Mouse (Mus musculus) liver, embryonic 14.5 days (tissue): ENCODE measurements around the gene Hist1h2br.

Experiments used
- CTCF ChIP-seq: IDR thresholded peaks from 2 replicates; pipeline ENCODE4 v1.5.1; 2016; ENCODE audit warnings: antibody characterized with exemption, low read depth, control low read depth
- EP300 ChIP-seq: IDR thresholded peaks from 2 replicates; pipeline ENCODE4 v1.6.1; 2016; ENCODE audit warnings: antibody characterized with exemption, low read depth

- TF ChIP-seq CTCF, result no peak
- TF ChIP-seq EP300, result no peak
Measured at GRCm38 (mm10) chr13:21880735-21881134, 47.2 kb downstream of the Hist1h2br start.
